Mouse (Mus musculus): ENCODE measurements around the gene Gm20696.

- no peak for TF ChIP-seq CTCF (IDR thresholded peaks at IDR 0.05; ENCODE audit: borderline replicate concordance, extremely low read depth, insufficient read depth, insufficient read length)
- no peak for TF ChIP-seq POLR2A (IDR thresholded peaks at IDR 0.05; ENCODE audit: borderline replicate concordance, extremely low read depth, insufficient read depth, insufficient read length, poor library complexity, severe bottlenecking)
Measured at GRCm38 (mm10) chr6:99228336-99228870, 438.2 kb downstream of the Gm20696 start.

All from brain, embryonic 14.5 days (tissue).